Mouse (Mus musculus): ENCODE measurements around the gene Pdxp. TPM values are rescaled to one million over a fixed set of nuclear protein-coding genes. Genes with fewer than 3 reads are reported as not detected.

The Pdxp gene
- total and polyA plus RNA-seq, 3 experiments = 21.5 to 25.4 TPM; not detected in 1

GRCm38 (mm10) chr15:78946232-78946631, 32.5 kb downstream of the Pdxp start (continued):
- no peak for TF ChIP-seq MEF2A (IDR thresholded peaks at IDR 0.05; ENCODE audit: extremely low read depth, insufficient replicate concordance, low read depth, low read length, poor library complexity, severe bottlenecking)
- no peak for TF ChIP-seq ZC3H11A (IDR thresholded peaks at IDR 0.05; ENCODE audit: low read depth, low read length)
- 0 out of 2 replicates have a peak, but pooled peaks have one; percentile 20 for TF ChIP-seq HCFC1 (IDR thresholded peaks at IDR 0.05; ENCODE audit: low read depth, low read length)
- TF ChIP-seq USF2 (IDR thresholded peaks at IDR 0.05; ENCODE audit: borderline replicate concordance in 1 of 2, insufficient read depth in 1 of 2, low read depth in 1 of 2, low read length in 2 of 2) = no peak
- no peak for TF ChIP-seq CHD1 (IDR thresholded peaks at IDR 0.05; ENCODE audit: low read depth, low read length)
- TF ChIP-seq ELF1 (IDR thresholded peaks at IDR 0.05; ENCODE audit: low read depth, low read length) = no peak

DNA sequence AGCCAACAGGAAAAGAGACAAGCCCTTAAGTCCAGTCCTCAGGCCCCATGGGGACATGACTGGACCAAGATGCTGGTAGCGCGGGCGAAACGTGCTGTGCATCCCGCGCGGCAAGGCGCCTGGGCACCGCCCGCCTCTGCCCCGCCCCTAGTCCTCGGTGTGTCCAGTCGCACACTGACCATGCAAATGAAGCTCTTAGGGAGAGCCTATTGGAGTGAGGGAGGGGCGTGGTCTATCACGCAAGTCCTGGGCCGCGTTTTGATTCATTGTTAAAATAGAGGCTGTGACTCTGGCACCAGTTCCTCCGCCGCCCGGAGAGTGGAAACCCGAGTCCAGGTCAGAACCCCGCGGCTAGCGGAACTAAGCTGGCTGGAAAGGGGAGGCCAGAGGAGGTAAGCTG, 33.9 kb downstream of the Pdxp start, which contains the start of gene Triobp:
Gene Triobp, plus strand, starts transcription at position 68 of the 400 bp plus-strand sequence.
- Histone ChIP-seq H3K79me2 (ENCODE audit: control insufficient read depth, insufficient read depth, low read length, poor library complexity) (no peaks in the 10 kb centered on the region), H3K36me3 (ENCODE audit: control insufficient read depth in 1 of 2, insufficient read depth in 2 of 2, low read length in 2 of 2) (peaks cover 0 to 10% of the 10 kb centered on the region in 2 experiments; a peak in 2 of 4 replicates), H3K4me3 (ENCODE audit: control insufficient read depth in 1 of 2, insufficient read depth in 1 of 2, low read depth in 2 of 2, low read length in 2 of 2) (peak within 1 kb of the TSS; percentile 51 to 87), H3K4me1 (ENCODE audit: control insufficient read depth in 1 of 2, insufficient read depth in 2 of 2, low read length in 2 of 2) (peaks cover 7 to 23% of the 10 kb centered on the region in 2 experiments), H3K27ac (ENCODE audit: control insufficient read depth, low read depth, low read length) (peak within 1 kb of the TSS; percentile 48), H3K27me3 (ENCODE audit: control insufficient read depth in 1 of 2, insufficient read depth in 2 of 2, low read length in 2 of 2) (no peaks in the 10 kb centered on the region), H3K9ac (ENCODE audit: control insufficient read depth, low read depth, low read length, poor library complexity, severe bottlenecking) (peak within 1 kb of the TSS; percentile 60), H3K9me3 (replicated peaks; ENCODE audit: insufficient read depth, low read length) (no peaks in the 10 kb centered on the region)
- peak; percentile 94 for DNase-seq (ENCODE audit: low read depth, low spot score)
- TF ChIP-seq ZMIZ1 (IDR thresholded peaks at IDR 0.05; ENCODE audit: low read depth, low read length) (peak; percentile 25; the same call in 1 of the 2 replicates), NELFE (IDR thresholded peaks at IDR 0.05; ENCODE audit: low read depth, low read length) (peak; percentile 49; the same call in 1 of the 2 replicates), POLR2A (IDR thresholded peaks at IDR 0.05; ENCODE audit: control insufficient read depth in 1 of 2, insufficient read depth in 1 of 2, low read depth in 1 of 2, low read length in 2 of 2, poor library complexity in 1 of 2) (peak; percentile 18 to 66; a peak in 1 of 4 replicates), ETS1 (IDR thresholded peaks at IDR 0.05; ENCODE audit: low read depth, low read length) (no peak), CHD2 (IDR thresholded peaks at IDR 0.05; ENCODE audit: low read length) (no peak), CTCF (IDR thresholded peaks at IDR 0.05 in 2 of 3, conservative IDR thresholded peaks at IDR 0.05 in 1 of 3; ENCODE audit: control insufficient read depth in 1 of 3, insufficient read depth in 1 of 3, low read depth in 2 of 3, low read length in 3 of 3, poor library complexity in 1 of 3, severe bottlenecking in 1 of 3) (no peak), RAD21 (IDR thresholded peaks at IDR 0.05; ENCODE audit: low read depth, low read length) (no peak), GABPA (IDR thresholded peaks at IDR 0.05; ENCODE audit: low read depth, low read length) (no peak), TAL1 (IDR thresholded peaks at IDR 0.05; ENCODE audit: low read length) (no peak), KAT2A (conservative IDR thresholded peaks at IDR 0.05; ENCODE audit: low read depth, low read length) (no peak), MYB (IDR thresholded peaks at IDR 0.05; ENCODE audit: low read depth, low read length) (no peak), MXI1 (IDR thresholded peaks at IDR 0.05; ENCODE audit: low read depth, low read length) (peak; percentile 82), E2F4 (IDR thresholded peaks at IDR 0.05; ENCODE audit: borderline replicate concordance, low read depth, low read length) (no peak), POLR2AphosphoS2 (IDR thresholded peaks at IDR 0.05; ENCODE audit: low read length) (no peak), TCF12 (IDR thresholded peaks at IDR 0.05; ENCODE audit: low read depth, low read length) (0 out of 2 replicates have a peak, but pooled peaks have one; percentile 31), USF2 (IDR thresholded peaks at IDR 0.05; ENCODE audit: borderline replicate concordance in 1 of 2, insufficient read depth in 1 of 2, low read depth in 1 of 2, low read length in 2 of 2) (no peak), GATA1 (IDR thresholded peaks at IDR 0.05; ENCODE audit: low read depth, low read length) (no peak), BHLHE40 (IDR thresholded peaks at IDR 0.05; ENCODE audit: borderline replicate concordance, low read depth, low read length) (peak; percentile 52; the same call in 1 of the 2 replicates), MAFK (IDR thresholded peaks at IDR 0.05; ENCODE audit: borderline replicate concordance, low read depth, low read length) (no peak), UBTF (IDR thresholded peaks at IDR 0.05; ENCODE audit: borderline replicate concordance, insufficient read depth, low read depth, low read length) (no peak), TBP (IDR thresholded peaks at IDR 0.05; ENCODE audit: low read depth, low read length) (no peak), ELF1 (IDR thresholded peaks at IDR 0.05; ENCODE audit: low read depth, low read length) (no peak), ZNF384 (IDR thresholded peaks at IDR 0.05; ENCODE audit: low read depth, low read length) (no peak), NRF1 (IDR thresholded peaks at IDR 0.05; ENCODE audit: insufficient read depth, low read depth, low read length, poor library complexity, severe bottlenecking) (peak; percentile 32; the same call in 1 of the 2 replicates), HCFC1 (IDR thresholded peaks at IDR 0.05; ENCODE audit: low read depth, low read length) (no peak), ZKSCAN1 (IDR thresholded peaks at IDR 0.05; ENCODE audit: low read depth, low read length) (no peak), EP300 (IDR thresholded peaks at IDR 0.05; ENCODE audit: low read depth in 1 of 2, low read length in 2 of 2) (no peak), RCOR1 (IDR thresholded peaks at IDR 0.05; ENCODE audit: low read depth, low read length) (no peak), MAX (IDR thresholded peaks at IDR 0.05; ENCODE audit: low read length) (peak; percentile 67), MYC (IDR thresholded peaks at IDR 0.05; ENCODE audit: low read depth, low read length) (no peak), CHD1 (IDR thresholded peaks at IDR 0.05; ENCODE audit: low read depth, low read length) (no peak), MAZ (IDR thresholded peaks at IDR 0.05; ENCODE audit: low read depth, low read length) (no peak)

Measured in MEL (cell line).